30 mouse cellular contexts compared by ENCODE assay signal in genomic region chr6:83701001-83701400, GRCm38 (mm10). TPM values are rescaled to one million over a fixed set of nuclear protein-coding genes. Genes with fewer than 3 reads are reported as not detected.
"Had no signal": no experiment of that assay in that cellular context is flagged by ENCODE, and none has a peak within 500 bp of the region (broad histone marks: within the 10 kb centered on the region; RNA-seq: fewer than 3 reads in every experiment).

No protein-coding gene starts in this region.

- H3K4me3 ChIP-seq: layer of hippocampus, adult 2 months; left cerebral cortex, adult 2 months; limb, embryonic 13.5 days; liver, embryonic 12.5 days; liver, embryonic 15.5 days; lung, embryonic 15.5 days; megakaryocyte, embryonic 14.5 days; midbrain, embryonic 12.5 days; neural tube, embryonic 12.5 days; stomach, embryonic 15.5 days had no signal

- H3K9ac ChIP-seq: limb, embryonic 13.5 days; liver, embryonic 12.5 days; liver, embryonic 15.5 days; lung, embryonic 15.5 days; midbrain, embryonic 12.5 days; neural tube, embryonic 12.5 days; stomach, embryonic 15.5 days had no signal

- H3K36me3 ChIP-seq: limb, embryonic 13.5 days; liver, embryonic 12.5 days; liver, embryonic 15.5 days; lung, embryonic 15.5 days; midbrain, embryonic 12.5 days; neural tube, embryonic 12.5 days; stomach, embryonic 15.5 days had no signal

- DNase-seq: kidney, adult 18-20 months; kidney, adult 9 months; kidney, postnatal 25 days; layer of hippocampus, adult 9-11 months; layer of hippocampus, postnatal 36 days; liver; lung, adult 18-20 months; lung, postnatal 10 days; lung, postnatal 36 days; retina, postnatal 1 day; right cerebral cortex, postnatal 25 days; spleen, adult 18-20 months; thymus, postnatal 4 days had no signal

- H3K4me2 ChIP-seq: limb, embryonic 13.5 days; liver, embryonic 12.5 days; liver, embryonic 15.5 days; lung, embryonic 15.5 days; midbrain, embryonic 12.5 days; neural tube, embryonic 12.5 days; stomach, embryonic 15.5 days had no signal

- H3K27ac ChIP-seq: layer of hippocampus, adult 2 months; left cerebral cortex, adult 2 months; limb, embryonic 13.5 days; liver, embryonic 12.5 days; liver, embryonic 15.5 days; lung, embryonic 15.5 days; midbrain, embryonic 12.5 days; neural tube, embryonic 12.5 days; stomach, embryonic 15.5 days had no signal

- H3K4me1 ChIP-seq: liver, embryonic 12.5 days; liver, embryonic 15.5 days; midbrain, embryonic 12.5 days; neural tube, embryonic 12.5 days had no signal

- H3K9me3 ChIP-seq: limb, embryonic 13.5 days; liver, embryonic 12.5 days; liver, embryonic 15.5 days; lung, embryonic 15.5 days; megakaryocyte, embryonic 14.5 days; midbrain, embryonic 12.5 days; neural tube, embryonic 12.5 days; stomach, embryonic 15.5 days had no signal

- ATAC-seq: liver, embryonic 12.5 days; midbrain, embryonic 16.5 days had no signal

RNA-seq across cellular contexts. Expression of gene Vax2, which starts 10.1 kb away (rescaled TPM):
- total RNA-seq: layer of hippocampus, adult 2 months; layer of hippocampus, postnatal 36 days; left cerebral cortex, adult 2 months; left cerebral cortex, postnatal 10 days; left cerebral cortex, postnatal 36 days; neutrophil, adult 5-6 weeks had no signal
- polyA plus RNA-seq: kidney, embryonic 16.5 days; large intestine, adult 2 months; liver, embryonic 12.5 days; liver, embryonic 15.5 days; lung, embryonic 15.5 days; midbrain, embryonic 16.5 days; stomach, embryonic 15.5 days; thymus, postnatal 0 days had no signal

RNA-seq across cellular contexts. Expression of gene Cd207, which starts 23.3 kb away (rescaled TPM):
- total RNA-seq: layer of hippocampus, adult 2 months; layer of hippocampus, postnatal 36 days; left cerebral cortex, adult 2 months; left cerebral cortex, postnatal 10 days; left cerebral cortex, postnatal 36 days; neutrophil, adult 5-6 weeks had no signal
- polyA plus RNA-seq: kidney, embryonic 16.5 days; large intestine, adult 2 months; limb, embryonic 13.5 days; lung, embryonic 15.5 days; midbrain, embryonic 12.5 days; midbrain, embryonic 16.5 days; neural tube, embryonic 12.5 days had no signal

RNA-seq across cellular contexts. Expression of gene Atp6v1b1, which starts 41.8 kb away (rescaled TPM):
- total RNA-seq: left cerebral cortex, postnatal 36 days; neutrophil, adult 5-6 weeks had no signal
- polyA plus RNA-seq: large intestine, adult 2 months; limb, embryonic 13.5 days; liver, embryonic 12.5 days; liver, embryonic 15.5 days; midbrain, embryonic 12.5 days; midbrain, embryonic 16.5 days; neural tube, embryonic 12.5 days had no signal

RNA-seq across cellular contexts. Expression of gene Clec4f, which starts 45.0 kb away (rescaled TPM):
- total RNA-seq: layer of hippocampus, adult 2 months; layer of hippocampus, postnatal 36 days; left cerebral cortex, adult 2 months; left cerebral cortex, postnatal 36 days; neutrophil, adult 5-6 weeks had no signal
- polyA plus RNA-seq: large intestine, adult 2 months; limb, embryonic 13.5 days; lung, embryonic 15.5 days; midbrain, embryonic 12.5 days; midbrain, embryonic 16.5 days; neural tube, embryonic 12.5 days had no signal
